ENCODE assay signal across 27 mouse cellular contexts in the genomic region with DNA sequence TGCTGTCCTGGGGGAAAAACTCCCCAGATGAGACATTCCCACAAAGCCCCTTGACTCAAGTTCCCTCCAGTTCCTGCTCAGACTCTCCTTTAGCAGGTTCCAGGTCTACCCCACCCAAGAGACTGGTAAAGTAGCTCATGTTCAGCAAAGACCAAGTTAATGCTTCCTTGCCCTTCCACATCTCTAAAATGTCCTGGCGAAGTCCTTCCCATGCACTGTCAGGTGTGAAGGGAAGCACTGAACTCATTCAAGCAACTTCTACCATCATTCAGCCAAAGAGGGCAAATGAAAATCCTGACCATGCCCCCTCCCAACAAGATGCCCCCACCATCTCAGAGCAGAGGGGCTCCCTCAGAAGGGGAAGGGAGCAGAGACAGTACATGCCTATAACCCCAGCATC.
"Had no signal": no experiment of that assay in that cellular context is flagged by ENCODE, and none has a peak within 500 bp of the region (broad histone marks: within the 10 kb centered on the region; RNA-seq: fewer than 3 reads in every experiment).

No protein-coding gene starts in this region.

- H3K9ac ChIP-seq: limb, embryonic 12.5 days; limb, embryonic 13.5 days; limb, embryonic 15.5 days; liver, embryonic 12.5 days; liver, embryonic 13.5 days; liver, embryonic 14.5 days; liver, embryonic 15.5 days; liver, postnatal 0 days; lung, embryonic 14.5 days; lung, embryonic 15.5 days; midbrain, embryonic 12.5 days; midbrain, embryonic 13.5 days; midbrain, embryonic 15.5 days had no signal

- H3K4me1 ChIP-seq: liver, embryonic 12.5 days; liver, embryonic 13.5 days; liver, embryonic 15.5 days had no signal

- H3K4me3 ChIP-seq: left cerebral cortex, adult 2 months; limb, embryonic 10.5 days; limb, embryonic 12.5 days; limb, embryonic 13.5 days; limb, embryonic 15.5 days; liver, embryonic 12.5 days; liver, embryonic 13.5 days; liver, embryonic 15.5 days; lung, embryonic 15.5 days; megakaryocyte, embryonic 14.5 days; midbrain, embryonic 10.5 days; midbrain, embryonic 12.5 days; midbrain, embryonic 13.5 days; midbrain, embryonic 15.5 days; myocyte had no signal

- H3K9me3 ChIP-seq: limb, embryonic 10.5 days; limb, embryonic 12.5 days; limb, embryonic 13.5 days; limb, embryonic 15.5 days; liver, embryonic 12.5 days; liver, embryonic 13.5 days; liver, embryonic 15.5 days; lung, embryonic 15.5 days; megakaryocyte, embryonic 14.5 days; midbrain, embryonic 10.5 days; midbrain, embryonic 12.5 days; midbrain, embryonic 13.5 days; midbrain, embryonic 15.5 days had no signal

- ATAC-seq: liver, embryonic 12.5 days; liver, postnatal 0 days; midbrain, embryonic 15.5 days; midbrain, embryonic 16.5 days had no signal

- H3K4me2 ChIP-seq: limb, embryonic 12.5 days; limb, embryonic 13.5 days; limb, embryonic 15.5 days; liver, embryonic 11.5 days; liver, embryonic 12.5 days; liver, embryonic 13.5 days; liver, embryonic 15.5 days; lung, embryonic 14.5 days; lung, embryonic 15.5 days; midbrain, embryonic 12.5 days; midbrain, embryonic 13.5 days; midbrain, embryonic 15.5 days had no signal

- H3K36me3 ChIP-seq: midbrain, embryonic 15.5 days had no signal

- DNase-seq: left cerebral cortex, postnatal 4 days; liver; liver, embryonic 13.5 days; liver, postnatal 0 days; lung, adult 18-20 months; lung, adult 2 months; lung, postnatal 14 days; lung, postnatal 36 days had no signal

- H3K27me3 ChIP-seq: liver, embryonic 12.5 days; liver, embryonic 13.5 days; liver, embryonic 15.5 days; lung, embryonic 15.5 days; midbrain, embryonic 13.5 days; midbrain, embryonic 15.5 days had no signal

- H3K27ac ChIP-seq: left cerebral cortex, adult 2 months; limb, embryonic 10.5 days; limb, embryonic 12.5 days; limb, embryonic 13.5 days; limb, embryonic 15.5 days; liver, embryonic 12.5 days; liver, embryonic 13.5 days; liver, embryonic 14.5 days; liver, embryonic 15.5 days; lung, embryonic 15.5 days; macrophage; midbrain, embryonic 10.5 days; midbrain, embryonic 12.5 days; midbrain, embryonic 13.5 days; midbrain, embryonic 15.5 days had no signal
